Mouse (Mus musculus) cerebellum, postnatal 10 days (tissue): ENCODE data around the gene Cldnd1.

Source experiments
- DNase-seq, 2 experiments: peaks; one replicate each; pipeline ENCODE4 v3.0.0; 2021; ENCODE audit warnings: mixed read lengths in 2 of 2

Gene Cldnd1

GRCm38 (mm10) chr16:58708601-58709475, 18.9 kb upstream of the Cldnd1 start:
- no peak for DNase-seq

- no peak for DNase-seq
Measured at GRCm38 (mm10) chr16:58709536-58709935, 18.2 kb upstream of the Cldnd1 start.

- no peak for DNase-seq
Measured at GRCm38 (mm10) chr16:58712221-58712620, 15.5 kb upstream of the Cldnd1 start.

DNA sequence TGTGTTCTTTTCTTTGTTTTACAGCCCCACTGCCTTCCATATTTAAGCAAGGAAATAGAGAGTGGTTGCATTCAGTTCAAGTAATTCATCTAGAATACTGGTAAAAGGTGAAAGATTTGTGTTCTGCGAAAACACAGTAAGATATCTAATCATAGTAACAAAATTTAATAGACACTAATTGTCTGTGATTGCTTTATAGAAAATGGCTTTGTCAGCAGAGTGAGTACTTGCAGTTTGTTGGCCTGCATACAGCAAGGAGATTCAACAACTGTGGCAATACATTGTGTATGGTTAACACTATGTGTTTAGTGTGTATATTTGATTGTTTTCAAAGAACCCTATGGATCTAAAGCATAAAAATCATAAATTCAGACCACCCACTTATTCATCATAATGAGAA, 14.6 kb upstream of the Cldnd1 start:
- DNase-seq: no peak

DNA sequence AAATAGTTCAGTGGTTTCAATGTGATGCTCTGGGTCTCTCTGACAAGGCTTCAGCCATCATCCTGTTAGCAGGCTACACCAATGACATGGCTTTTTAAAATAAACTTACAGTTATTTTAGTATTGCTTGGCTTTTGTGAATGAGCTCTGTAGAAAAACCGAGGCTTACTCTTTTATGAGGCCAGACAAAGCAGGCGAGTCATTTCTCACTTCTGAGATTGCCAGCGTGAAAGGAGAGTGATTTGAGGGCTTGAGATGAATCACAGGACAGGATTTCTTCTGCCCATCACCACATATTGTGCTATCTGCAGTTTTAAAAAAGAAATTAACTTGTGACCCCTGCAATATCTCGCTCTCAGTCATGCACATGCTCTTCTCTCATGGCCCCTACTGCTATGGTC, 12.7 kb upstream of the Cldnd1 start:
- DNase-seq: no peak

DNA sequence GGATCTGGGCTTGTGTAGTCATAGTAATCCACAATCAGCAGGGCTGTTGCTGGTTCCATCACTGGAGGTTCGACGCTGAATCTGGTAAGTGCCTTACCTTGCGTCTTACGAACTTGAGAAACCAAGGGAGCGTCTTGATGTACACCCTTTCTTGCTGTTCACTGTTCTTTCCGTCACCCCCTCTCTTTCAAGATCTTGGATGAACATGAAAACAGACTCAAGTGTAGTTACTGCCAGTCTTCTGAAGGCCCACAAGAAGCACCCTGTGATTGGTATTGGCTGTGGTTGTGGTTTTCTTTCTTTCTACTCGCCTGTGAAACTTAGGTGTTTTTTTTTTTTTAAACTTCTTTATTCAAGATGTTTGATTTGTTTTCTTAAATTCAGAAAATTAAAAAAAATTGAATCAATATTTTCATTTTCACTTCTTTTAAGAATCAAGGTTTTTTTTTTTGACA, 9.0 kb upstream of the Cldnd1 start, which contains the start of gene Gpr15:
TSS of gene Gpr15 (minus strand) at position 405 of the 455 bp plus-strand sequence.
- DNase-seq: no peak

- no peak for DNase-seq
Measured at GRCm38 (mm10) chr16:58722292-58722691, 5.4 kb upstream of the Cldnd1 start.

DNA sequence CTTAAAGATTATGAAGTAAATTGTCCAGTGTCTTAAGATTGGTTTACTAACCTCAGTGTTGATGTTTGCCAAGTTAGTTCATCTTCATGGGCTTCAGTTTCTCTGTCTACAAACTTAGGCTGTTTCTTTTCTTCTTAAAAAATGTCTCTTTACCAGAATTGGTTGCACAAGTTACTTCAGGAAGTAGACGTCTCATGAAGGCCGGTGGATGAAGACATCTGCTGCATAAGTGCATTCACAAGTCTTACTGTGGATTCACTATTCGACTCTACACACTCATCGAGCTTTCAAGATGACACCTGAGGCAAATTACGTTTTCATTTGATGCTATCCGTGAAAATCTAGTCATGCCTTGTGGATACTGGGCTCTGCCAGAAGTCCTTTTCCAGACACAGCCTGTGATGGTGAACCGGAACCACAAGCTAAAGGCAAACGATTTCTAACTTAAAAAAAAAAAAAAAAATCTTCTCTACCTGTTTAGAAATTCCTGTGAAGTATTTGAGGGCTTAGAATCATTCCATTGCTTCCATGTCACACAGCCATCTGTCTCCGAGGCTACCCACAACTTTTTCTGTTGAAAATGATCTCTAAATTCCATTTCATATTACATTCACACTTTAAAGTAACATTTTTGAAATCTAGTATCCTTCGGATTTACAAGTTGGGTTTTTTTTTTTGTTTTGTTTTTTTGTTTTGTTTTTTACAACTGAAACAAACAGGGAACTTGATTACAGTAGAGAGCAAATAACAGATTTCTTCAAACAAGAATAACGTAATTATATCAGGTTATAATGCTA, 832 bp upstream of the Cldnd1 start:
- no peak for DNase-seq

GRCm38 (mm10) chr16:58728176-58728671, 514 bp downstream of the Cldnd1 start:
- DNase-seq: no peak

DNA sequence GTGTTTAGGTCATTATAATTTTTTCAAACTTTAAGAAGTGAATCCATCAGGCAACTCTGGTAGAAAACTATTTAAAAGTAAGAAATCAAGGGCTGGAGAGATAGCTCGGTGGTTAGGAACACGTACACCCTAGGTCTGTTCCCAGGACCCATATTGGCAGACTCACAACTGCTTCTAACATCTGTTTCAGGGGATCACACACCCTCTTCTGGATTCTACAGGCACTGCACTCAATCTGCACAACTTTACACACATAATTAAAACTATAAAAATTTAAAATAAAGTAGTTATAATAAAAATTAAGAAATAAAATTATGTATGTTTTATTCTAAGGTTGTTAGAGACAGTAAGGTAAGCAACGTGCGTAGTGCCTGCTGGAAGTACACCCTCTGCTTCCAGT, 10.5 kb downstream of the Cldnd1 start:
- DNase-seq: no peak

GRCm38 (mm10) chr16:58738800-58739199, 11.1 kb downstream of the Cldnd1 start:
- DNase-seq: no peak

- no peak for DNase-seq
Measured at GRCm38 (mm10) chr16:58740751-58741150, 13.0 kb downstream of the Cldnd1 start.

- no peak for DNase-seq
Measured at GRCm38 (mm10) chr16:58746715-58747114, 19.0 kb downstream of the Cldnd1 start.

DNA sequence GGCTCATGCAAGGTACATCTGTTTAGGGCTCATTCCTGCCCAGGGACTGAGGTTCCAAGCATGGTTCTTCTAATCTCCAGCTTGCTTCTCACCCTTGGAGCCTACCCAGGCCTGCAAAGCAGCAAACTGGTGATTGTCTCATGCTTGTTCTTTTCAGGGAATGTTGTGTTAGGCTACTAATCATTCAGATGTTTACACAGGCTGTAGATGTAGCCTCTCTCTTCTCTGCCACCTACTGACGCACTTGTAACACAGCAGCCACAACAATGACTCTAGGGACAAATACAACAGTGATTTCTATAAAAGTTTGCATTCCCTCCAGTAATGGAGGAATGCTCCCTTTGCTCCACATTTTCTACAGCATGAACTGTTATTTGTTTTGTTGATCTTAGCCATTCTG, 23.6 kb downstream of the Cldnd1 start:
- no peak for DNase-seq

DNA sequence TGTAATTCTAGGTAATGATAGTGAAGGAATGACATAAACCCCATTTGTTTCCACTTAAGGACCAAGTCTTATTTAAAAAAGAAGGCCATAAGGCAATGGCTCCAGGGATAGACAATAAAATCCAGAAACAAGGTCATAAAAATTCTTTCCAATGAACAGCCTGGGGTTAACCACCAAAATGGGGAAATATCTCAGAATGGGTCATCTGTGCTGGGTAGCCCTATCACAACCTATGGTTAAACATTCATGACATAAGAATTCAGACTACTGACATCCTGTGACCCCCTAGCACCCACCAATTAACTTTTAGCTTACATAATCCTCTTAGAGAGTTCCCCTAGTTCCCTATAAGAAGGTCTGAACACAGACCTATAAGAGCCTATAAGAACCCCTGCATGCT, 28.5 kb downstream of the Cldnd1 start:
- no peak for DNase-seq

GRCm38 (mm10) chr16:58763076-58763475, 35.4 kb downstream of the Cldnd1 start, which contains the start of gene Olfr172:
Gene Olfr172, minus strand, starts transcription at chr16:58763176.
- DNase-seq: no peak
